Mouse (Mus musculus): ENCODE results near the gene Vmn1r172.
"Not testable (repeated sequence)": the region's sequence is repeated elsewhere in the genome, so short reads cannot be mapped to it uniquely, and the experiment has no call there.

Vmn1r172 gene

GRCm38 (mm10) chr7:23658016-23658415, at the start of gene Vmn1r172:
Gene Vmn1r172 (plus strand): TSS chr7:23658316.
- DNase-seq (ENCODE audit: low spot score) = no peak

DNA sequence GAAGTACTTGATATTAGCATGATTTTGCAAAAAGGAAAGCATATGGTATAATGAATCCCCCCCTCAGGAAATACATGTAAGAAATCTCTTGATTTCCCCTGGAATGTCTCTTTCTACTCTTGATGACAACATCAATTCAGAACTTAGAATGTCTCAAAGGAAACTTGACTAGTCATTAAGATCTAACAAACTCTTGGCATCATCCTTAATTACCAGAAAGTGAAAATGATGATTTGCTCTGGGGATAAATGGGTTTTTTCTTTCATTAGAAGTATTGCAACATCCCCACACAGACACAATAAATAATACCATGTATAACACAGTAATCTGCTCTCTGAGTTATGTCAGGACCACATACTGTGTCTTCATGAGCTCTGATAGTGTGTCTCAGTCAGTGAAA, 27.7 kb upstream of the Vmn1r172 start, which contains the start of gene Vmn1r171:
Gene Vmn1r171 (plus strand): TSS at position 301 of the 400 bp plus-strand sequence.
- no peak for DNase-seq (ENCODE audit: low spot score)

GRCm38 (mm10) chr7:23700403-23700802, 42.3 kb downstream of the Vmn1r172 start, which contains the start of gene Vmn1r173:
Gene Vmn1r173 (plus strand): TSS chr7:23700703.
- not testable (repeated sequence) for DNase-seq (ENCODE audit: low spot score)
